Mouse (Mus musculus) ES-Bruce4 (cell line): Measurements from ENCODE around the gene Nrgn. TPM values are rescaled to one million over a fixed set of nuclear protein-coding genes. Genes with fewer than 3 reads are reported as not detected.

Experiments used
- H3K27ac ChIP-seq: 2 replicates; pipeline ENCODE4 v1.5.1; 2012; ENCODE audit warnings: low read length, inconsistent platforms; ENCODE audit not compliant: insufficient read depth
- H3K27me3 ChIP-seq: 2 replicates; pipeline ENCODE4 v1.6.1; 2012; ENCODE audit warnings: mild to moderate bottlenecking, low read length, inconsistent platforms; ENCODE audit not compliant: control insufficient read depth, poor library complexity, insufficient read depth, severe bottlenecking
- H3K36me3 ChIP-seq: 2 replicates; pipeline ENCODE4 v1.6.1; 2012; ENCODE audit warnings: inconsistent platforms, mild to moderate bottlenecking, low read length, moderate library complexity; ENCODE audit not compliant: control insufficient read depth, poor library complexity, insufficient read depth, severe bottlenecking
- H3K4me1 ChIP-seq: one replicate; pipeline ENCODE4 v1.8.1; 2011; ENCODE audit warnings: low read length; ENCODE audit not compliant: control insufficient read depth, insufficient read depth
- H3K4me3 ChIP-seq: 2 replicates; pipeline ENCODE4 v1.5.1; 2011; ENCODE audit warnings: low read depth, mild to moderate bottlenecking, low read length
- H3K9ac ChIP-seq: 2 replicates; pipeline ENCODE4 v1.6.1; 2012; ENCODE audit warnings: low read depth, mild to moderate bottlenecking, inconsistent platforms; ENCODE audit not compliant: poor library complexity, severe bottlenecking
- H3K9me3 ChIP-seq: replicated peaks from 2 replicates; pipeline ENCODE4 v1.6.1; 2012; ENCODE audit warnings: mild to moderate bottlenecking, low read length, inconsistent platforms; ENCODE audit not compliant: control insufficient read depth, poor library complexity, insufficient read depth, severe bottlenecking
- CTCF ChIP-seq: IDR thresholded peaks from one replicate; pipeline ENCODE4 v1.8.1; 2011; ENCODE audit warnings: low read depth, low read length
- EP300 ChIP-seq: IDR thresholded peaks from 2 replicates; pipeline ENCODE4 v1.6.1; 2011; ENCODE audit warnings: low read depth, low read length; ENCODE audit not compliant: insufficient read depth
- POLR2A ChIP-seq: IDR thresholded peaks from one replicate; pipeline ENCODE4 v1.8.1; 2011; ENCODE audit warnings: low read length; ENCODE audit not compliant: insufficient read depth
- polyA plus RNA-seq: library from polyadenylated mRNA; stranded (reverse); fragments of >200 nt; gene quantifications from 2 replicates; pipeline ENCODE4 v1.2.4, GENCODE M21; 2011; ENCODE audit warnings: low read depth; ENCODE audit not compliant: missing spikeins, insufficient read depth, insufficient read length

Nrgn gene
- polyA plus RNA-seq, 1 experiment: 1.2 TPM

DNA sequence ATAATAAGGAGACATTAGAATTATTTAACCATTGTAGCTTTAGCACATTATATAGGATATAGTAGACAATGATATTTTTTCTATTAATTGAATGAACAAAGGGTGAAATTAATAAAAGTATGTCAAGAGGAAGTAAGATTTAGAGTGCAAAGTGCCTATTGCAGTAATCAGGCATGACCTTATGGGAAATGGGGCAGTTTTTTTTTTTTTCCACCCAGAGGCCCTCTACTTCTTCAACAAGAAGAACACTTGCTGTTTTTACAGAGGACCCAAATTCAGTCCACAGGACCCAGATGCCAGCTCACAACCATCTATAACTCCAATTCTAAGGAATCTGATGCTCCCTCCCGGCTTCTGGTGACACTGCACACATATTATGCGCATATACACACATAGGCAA, 7.9 kb upstream of the Nrgn start:
- H3K27ac ChIP-seq: no peak overlapping the region
- TF ChIP-seq CTCF: no peak
- no peak for TF ChIP-seq EP300
- TF ChIP-seq POLR2A: no peak
- H3K4me3 ChIP-seq: no peak overlapping the region
- H3K9me3 ChIP-seq: no peaks in the 10 kb centered on the region
- no peaks in the 10 kb centered on the region for H3K36me3 ChIP-seq
- no peaks in the 10 kb centered on the region for H3K4me1 ChIP-seq
- no peak overlapping the region for H3K9ac ChIP-seq
- H3K27me3 ChIP-seq: no peaks in the 10 kb centered on the region

DNA sequence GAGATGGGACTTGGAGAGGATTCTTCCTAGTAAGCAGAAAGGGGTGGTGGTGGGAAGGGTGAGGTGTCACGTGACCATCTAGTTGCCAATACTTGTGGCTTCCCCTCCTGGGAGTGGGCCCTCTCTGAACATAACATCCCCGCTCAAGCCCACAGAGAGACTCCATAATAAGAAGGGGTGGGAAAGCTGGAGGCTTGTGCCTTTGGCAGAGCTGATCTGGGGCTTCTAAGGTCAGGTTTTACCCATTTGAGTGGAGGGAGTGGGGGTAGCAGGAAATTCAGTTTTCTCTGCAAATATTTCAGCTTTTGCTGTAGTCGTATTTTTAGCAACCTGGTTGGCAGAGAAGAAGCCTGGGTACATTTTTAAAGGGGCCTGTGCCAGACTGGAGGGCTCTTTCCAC, 3.7 kb upstream of the Nrgn start:
- TF ChIP-seq CTCF (no peak), POLR2A (no peak), EP300 (no peak)
- H3K9ac ChIP-seq: no peak overlapping the region
- H3K27me3 ChIP-seq: no peaks in the 10 kb centered on the region; the same call in 1 of the 2 replicates
- H3K4me1 ChIP-seq: no peaks in the 10 kb centered on the region
- H3K9me3 ChIP-seq: no peaks in the 10 kb centered on the region
- H3K36me3 ChIP-seq: no peaks in the 10 kb centered on the region
- no peak overlapping the region for H3K4me3 ChIP-seq
- no peak overlapping the region for H3K27ac ChIP-seq

DNA sequence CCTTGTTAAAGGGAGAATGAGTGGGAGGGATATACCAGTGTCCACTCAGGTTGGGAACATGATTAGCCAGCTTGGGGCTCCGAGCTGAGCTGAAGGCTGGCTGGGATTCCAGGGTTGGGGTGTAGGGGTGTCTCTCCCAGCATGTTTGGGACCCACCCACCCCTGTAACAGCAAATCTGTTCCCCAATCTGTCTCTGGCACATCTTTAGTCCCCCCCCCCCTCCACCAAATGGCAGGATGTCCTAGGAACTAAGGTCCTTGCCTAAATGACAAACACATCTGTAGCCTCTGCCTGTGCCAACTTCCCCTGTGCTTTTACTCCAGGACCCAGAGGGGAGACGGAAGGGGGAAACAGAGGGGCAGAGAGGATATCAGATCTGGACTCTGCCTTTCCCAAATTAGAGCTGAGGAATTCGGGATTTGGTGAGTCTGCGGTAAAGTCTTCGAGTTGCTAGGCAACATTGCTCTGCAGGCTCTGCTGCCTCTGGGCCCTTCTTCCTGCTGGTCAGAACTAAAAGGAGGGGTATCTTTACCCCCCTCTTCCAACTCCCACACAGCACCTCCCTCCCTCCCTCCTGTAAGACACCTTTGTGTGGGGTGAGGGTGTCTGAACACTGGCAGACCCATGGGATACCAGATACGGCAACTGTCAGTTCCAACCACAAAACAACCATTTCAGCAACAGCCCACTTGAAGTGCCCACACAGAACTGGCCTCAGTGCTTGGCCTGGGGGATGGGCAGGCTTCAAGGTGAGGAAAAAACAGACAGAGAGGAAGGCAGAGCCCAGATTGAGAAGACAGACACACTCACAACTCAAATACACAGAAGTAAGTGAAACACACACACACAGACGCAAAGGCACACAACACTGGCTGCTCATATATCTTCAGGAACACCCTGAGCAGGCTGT, 2.4 kb upstream of the Nrgn start, which contains the start of gene Siae:
Gene Siae (plus strand): TSS at position 861 of the 911 bp plus-strand sequence.
- Histone ChIP-seq H3K9ac (no peak within 1 kb of the TSS), H3K9me3 (no peaks in the 10 kb centered on the region), H3K36me3 (no peaks in the 10 kb centered on the region), H3K4me3 (no peak within 1 kb of the TSS), H3K4me1 (no peaks in the 10 kb centered on the region), H3K27me3 (no peaks in the 10 kb centered on the region; the same call in 1 of the 2 replicates), H3K27ac (no peak within 1 kb of the TSS)
- TF ChIP-seq POLR2A (no peak), CTCF (no peak), EP300 (no peak)

DNA sequence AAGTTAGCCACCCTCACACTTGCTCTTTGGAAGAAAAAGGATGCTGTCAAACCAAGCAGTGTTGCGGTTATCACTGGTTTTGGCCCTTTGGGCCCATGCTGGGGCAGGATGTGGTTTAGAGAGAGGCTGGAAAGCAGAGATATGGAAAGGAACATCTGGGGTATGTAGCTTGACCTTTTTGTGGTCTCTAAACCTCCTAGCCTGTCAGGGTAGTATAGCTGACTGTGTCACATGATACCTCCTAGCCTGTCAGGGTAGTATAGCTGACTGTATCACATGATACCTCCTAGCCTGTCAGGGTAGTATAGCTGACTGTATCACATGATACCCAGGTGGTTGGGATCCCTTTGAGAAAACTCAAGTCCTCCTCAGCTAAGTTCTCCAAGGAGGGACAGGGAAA, 1.6 kb upstream of the Nrgn start:
- no peak overlapping the region for H3K4me3 ChIP-seq
- H3K27me3 ChIP-seq: no peaks in the 10 kb centered on the region; the same call in 1 of the 2 replicates
- no peaks in the 10 kb centered on the region for H3K4me1 ChIP-seq
- H3K27ac ChIP-seq: no peak overlapping the region
- H3K36me3 ChIP-seq: no peaks in the 10 kb centered on the region
- H3K9me3 ChIP-seq: no peaks in the 10 kb centered on the region
- TF ChIP-seq EP300 (no peak), CTCF (no peak), POLR2A (no peak)
- H3K9ac ChIP-seq: no peak overlapping the region

DNA sequence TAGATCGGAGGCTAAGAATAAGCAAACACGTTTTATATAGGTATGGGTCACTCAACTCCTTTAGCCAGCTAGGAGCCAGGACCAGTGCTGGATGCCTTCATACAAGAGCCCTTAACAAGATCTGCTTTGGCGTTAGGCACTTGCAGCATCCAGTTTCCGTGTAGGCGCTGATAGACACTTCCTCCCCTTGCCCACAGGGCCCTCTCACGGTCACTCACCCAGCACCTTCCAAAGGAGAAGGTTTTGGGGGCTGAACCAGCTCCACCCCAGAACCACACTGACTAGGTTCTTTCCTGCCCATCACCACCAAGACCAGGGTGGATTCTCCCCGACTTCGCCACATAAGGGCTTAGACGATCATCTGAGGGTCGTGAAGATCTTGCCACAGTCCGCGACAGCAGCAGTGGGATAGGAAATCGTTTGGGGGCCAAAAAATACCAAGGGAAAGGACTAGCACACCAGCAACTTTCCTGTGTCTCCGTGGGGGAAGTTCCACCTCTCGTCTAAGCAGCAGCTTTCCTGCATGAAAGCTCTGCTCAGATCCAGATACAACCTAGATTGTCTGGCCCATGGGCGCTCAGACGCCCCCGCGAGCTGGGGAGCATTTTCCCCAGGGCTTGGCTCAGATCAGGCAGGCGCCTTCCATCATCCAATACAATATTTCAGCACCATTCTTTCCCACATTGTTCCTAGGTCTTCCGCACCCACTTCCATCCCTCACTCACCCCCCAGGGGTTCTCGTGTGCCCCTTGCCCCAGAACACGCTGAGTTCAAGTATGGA, 763 bp downstream of the Nrgn start:
- Histone ChIP-seq H3K4me1 (no peaks in the 10 kb centered on the region), H3K27ac (no peak overlapping the region), H3K36me3 (no peaks in the 10 kb centered on the region), H3K9me3 (no peaks in the 10 kb centered on the region), H3K4me3 (peak overlapping the region; percentile 70), H3K9ac (peak overlapping the region; percentile 1; the same call in 1 of the 2 replicates), H3K27me3 (no peaks in the 10 kb centered on the region; the same call in 1 of the 2 replicates)
- TF ChIP-seq EP300: no peak

DNA sequence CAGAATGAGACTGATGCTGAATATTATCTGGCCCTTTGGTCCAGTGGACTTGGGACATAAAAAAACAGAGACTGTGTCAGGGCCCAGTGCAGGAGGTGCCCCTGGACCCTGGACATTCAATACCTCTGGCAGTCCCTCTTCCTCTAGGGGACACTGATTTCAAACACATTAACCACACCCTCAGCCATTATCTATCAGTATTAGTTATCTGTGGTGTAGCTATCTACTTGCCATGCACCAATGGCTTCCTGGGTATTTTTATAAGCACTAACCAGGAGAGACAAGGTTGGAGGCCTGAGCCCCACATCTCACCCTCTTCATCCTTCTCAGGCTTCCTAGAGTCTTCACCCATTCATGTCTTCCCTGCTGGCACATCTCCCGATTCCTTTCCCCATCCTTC, 2.3 kb downstream of the Nrgn start:
- no peaks in the 10 kb centered on the region; the same call in 1 of the 2 replicates for H3K27me3 ChIP-seq
- no peak overlapping the region for H3K27ac ChIP-seq
- H3K4me1 ChIP-seq: no peaks in the 10 kb centered on the region
- H3K36me3 ChIP-seq: no peaks in the 10 kb centered on the region
- TF ChIP-seq EP300 (no peak), CTCF (no peak), POLR2A (no peak)
- no peak overlapping the region for H3K4me3 ChIP-seq
- no peaks in the 10 kb centered on the region for H3K9me3 ChIP-seq
- H3K9ac ChIP-seq: no peak overlapping the region
